Mouse (Mus musculus): ENCODE measurements around the gene Myo7a.

GRCm38 (mm10) chr7:98162239-98162638 lies 42.9 kb upstream of the Myo7a start:
- TF ChIP-seq CTCF (IDR thresholded peaks at IDR 0.05; ENCODE audit: control insufficient read depth, insufficient read depth, insufficient replicate concordance, low read depth, low read length) (no peak), POLR2A (IDR thresholded peaks at IDR 0.05; ENCODE audit: control insufficient read depth, low read depth, low read length) (no peak)
